Mouse (Mus musculus) lung, embryonic 15.5 days (tissue): ENCODE measurements around the gene Fgf16. TPM values are rescaled to one million over a fixed set of nuclear protein-coding genes. Genes with fewer than 3 reads are reported as not detected.
A peak's percentile ranks its signal among the peaks of the same experiment; 100 is the strongest.

Experiments
- ATAC-seq: fragments of 200-750 bp; cut with Nextera tagmentation; 2 replicates; pipeline ENCODE4 v1.8.0; 2017; ENCODE audit warnings: moderate number of reproducible peaks, borderline replicate concordance; ENCODE audit not compliant: low FRiP score, low TSS enrichment; ENCODE audit errors: extremely low read depth
- H3K27ac ChIP-seq: fragments of 300-500 bp; sonication (generic); 2 replicates; pipeline ENCODE4 v1.5.1; 2015; ENCODE audit warnings: moderate library complexity, mild to moderate bottlenecking, inconsistent platforms
- H3K27me3 ChIP-seq: fragments of 300-500 bp; sonication (generic); 2 replicates; pipeline ENCODE4 v1.6.1; 2015; ENCODE audit warnings: inconsistent platforms
- H3K36me3 ChIP-seq: fragments of 300-500 bp; sonication (generic); 2 replicates; pipeline ENCODE4 v1.6.1; 2015; ENCODE audit warnings: inconsistent platforms
- H3K4me1 ChIP-seq: fragments of 300-500 bp; sonication (generic); 2 replicates; pipeline ENCODE4 v1.6.1; 2015; ENCODE audit warnings: inconsistent platforms
- H3K4me2 ChIP-seq: fragments of 300-500 bp; sonication (generic); 2 replicates; pipeline ENCODE4 v1.6.1; 2015; ENCODE audit warnings: inconsistent platforms, mild to moderate bottlenecking, moderate library complexity
- H3K4me3 ChIP-seq: fragments of 300-500 bp; sonication (generic); 2 replicates; pipeline ENCODE4 v1.5.1; 2015; ENCODE audit warnings: mild to moderate bottlenecking, inconsistent platforms
- H3K9ac ChIP-seq: fragments of 300-500 bp; sonication (generic); 2 replicates; pipeline ENCODE4 v1.6.1; 2015; ENCODE audit warnings: inconsistent platforms
- H3K9me3 ChIP-seq: fragments of 300-500 bp; sonication (generic); 2 replicates; pipeline ENCODE4 v1.6.1; 2016; ENCODE audit warnings: inconsistent platforms
- WGBS: fragments of 180-500 bp; shearing (Covaris S2); methylation state at CpG from one replicate; pipeline ENCODE4 v1.1.7; 2015; 5-methylcytosine and 5-hydroxymethylcytosine counted together
- polyA plus RNA-seq: library from polyadenylated mRNA; unstranded; fragments of >200 nt; fragmentation: Nextera tagmentation; extraction: Ambion mirVana; gene quantifications from 2 replicates; pipeline ENCODE4 v1.2.1, GENCODE M21; 2015

The Fgf16 gene
- 0.09 TPM in 1 of 2 replicates, not detected in the other for polyA plus RNA-seq

GRCm38 (mm10) chrX:105764162-105765004, at the start of gene Fgf16:
TSS of gene Fgf16 (plus strand) at chrX:105764279.
- peak within 1 kb of the TSS; percentile 68 for H3K4me2 ChIP-seq
- no peaks in the 10 kb centered on the region for H3K36me3 ChIP-seq
- H3K27me3 ChIP-seq: peaks cover 44% of the 10 kb centered on the region
- no peak within 1 kb of the TSS for H3K9ac ChIP-seq
- WGBS: 10% methylated on average over 62 of the region's 86 CpGs
- H3K27ac ChIP-seq: no peak within 1 kb of the TSS
- peak within 1 kb of the TSS; percentile 38 for H3K4me3 ChIP-seq
- H3K9me3 ChIP-seq: no peaks in the 10 kb centered on the region
- H3K4me1 ChIP-seq: peaks cover 9% of the 10 kb centered on the region; the same call in 1 of the 2 replicates
- ATAC-seq: peak; percentile 28; the same call in 1 of the 2 replicates

GRCm38 (mm10) chrX:105714740-105715139, 49.3 kb upstream of the Fgf16 start:
- Histone ChIP-seq H3K4me2 (no peak overlapping the region), H3K36me3 (no peaks in the 10 kb centered on the region), H3K9me3 (no peaks in the 10 kb centered on the region), H3K4me3 (no peak overlapping the region), H3K27ac (no peak overlapping the region), H3K9ac (no peak overlapping the region), H3K27me3 (peaks cover 6% of the 10 kb centered on the region), H3K4me1 (no peaks in the 10 kb centered on the region)
- WGBS: 77% methylated on average over 4 of the region's 4 CpGs
- ATAC-seq: no peak

- H3K4me3 ChIP-seq: no peak overlapping the region
- ATAC-seq: no peak
Measured at GRCm38 (mm10) chrX:105715789-105716321, 48.2 kb upstream of the Fgf16 start.

GRCm38 (mm10) chrX:105718388-105718787, 45.7 kb upstream of the Fgf16 start:
- no peak overlapping the region for H3K9ac ChIP-seq
- ATAC-seq: no peak
- WGBS: 78% methylated on average over 5 of the region's 5 CpGs

More at GRCm38 (mm10) chrX:105715789-105716321, 48.2 kb upstream of the Fgf16 start:
- H3K27ac ChIP-seq: no peak overlapping the region
- WGBS: 85% methylated on average over 7 of the region's 7 CpGs
- no peaks in the 10 kb centered on the region for H3K4me1 ChIP-seq
- no peaks in the 10 kb centered on the region for H3K9me3 ChIP-seq
- H3K27me3 ChIP-seq: peaks cover 6% of the 10 kb centered on the region
- no peak overlapping the region for H3K4me2 ChIP-seq
- no peak overlapping the region for H3K9ac ChIP-seq
- no peaks in the 10 kb centered on the region for H3K36me3 ChIP-seq

GRCm38 (mm10) chrX:105718943-105719342, 45.1 kb upstream of the Fgf16 start:
- peaks cover 6% of the 10 kb centered on the region for H3K27me3 ChIP-seq
- WGBS: 67% methylated on average over 5 of the region's 5 CpGs
- no peak overlapping the region for H3K9ac ChIP-seq
- no peak for ATAC-seq
- H3K4me1 ChIP-seq: no peaks in the 10 kb centered on the region
- H3K36me3 ChIP-seq: no peaks in the 10 kb centered on the region
- H3K4me2 ChIP-seq: no peak overlapping the region
- H3K27ac ChIP-seq: no peak overlapping the region
- no peaks in the 10 kb centered on the region for H3K9me3 ChIP-seq
- H3K4me3 ChIP-seq: no peak overlapping the region

More at GRCm38 (mm10) chrX:105718388-105718787, 45.7 kb upstream of the Fgf16 start:
- no peaks in the 10 kb centered on the region for H3K9me3 ChIP-seq
- no peak overlapping the region for H3K27ac ChIP-seq
- peaks cover 6% of the 10 kb centered on the region for H3K27me3 ChIP-seq
- H3K4me1 ChIP-seq: no peaks in the 10 kb centered on the region
- no peak overlapping the region for H3K4me3 ChIP-seq
- H3K4me2 ChIP-seq: no peak overlapping the region
- H3K36me3 ChIP-seq: no peaks in the 10 kb centered on the region

- WGBS: 62% methylated on average over 6 of the region's 7 CpGs
- Histone ChIP-seq H3K27me3 (peaks cover 2% of the 10 kb centered on the region; the same call in 1 of the 2 replicates), H3K27ac (no peak overlapping the region), H3K4me3 (no peak overlapping the region), H3K9ac (no peak overlapping the region), H3K4me1 (no peaks in the 10 kb centered on the region), H3K36me3 (no peaks in the 10 kb centered on the region), H3K4me2 (no peak overlapping the region), H3K9me3 (no peaks in the 10 kb centered on the region)
- no peak for ATAC-seq
Measured at GRCm38 (mm10) chrX:105724174-105724573, 39.9 kb upstream of the Fgf16 start.

GRCm38 (mm10) chrX:105762847-105763527, 1.1 kb upstream of the Fgf16 start:
- Histone ChIP-seq H3K36me3 (no peaks in the 10 kb centered on the region), H3K4me2 (peak overlapping the region; percentile 68), H3K9me3 (no peaks in the 10 kb centered on the region), H3K27ac (no peak overlapping the region), H3K9ac (no peak overlapping the region), H3K4me1 (peaks cover 9% of the 10 kb centered on the region; the same call in 1 of the 2 replicates), H3K4me3 (peak overlapping the region; percentile 38), H3K27me3 (peaks cover 44% of the 10 kb centered on the region)
- ATAC-seq: peak; percentile 32; the same call in 1 of the 2 replicates
- 12% methylated on average over 23 of the region's 23 CpGs for WGBS

- ATAC-seq: no peak
- Histone ChIP-seq H3K4me2 (peak overlapping the region; percentile 68), H3K36me3 (no peaks in the 10 kb centered on the region), H3K27ac (no peak overlapping the region), H3K4me1 (peaks cover 9% of the 10 kb centered on the region; the same call in 1 of the 2 replicates), H3K9me3 (no peaks in the 10 kb centered on the region), H3K4me3 (peak overlapping the region; percentile 38), H3K9ac (no peak overlapping the region), H3K27me3 (peaks cover 44% of the 10 kb centered on the region)
- 11% methylated on average over 16 of the region's 20 CpGs for WGBS
Measured at GRCm38 (mm10) chrX:105763612-105764011, 467 bp upstream of the Fgf16 start.

- 16% methylated on average over 25 of the region's 36 CpGs for WGBS
- peak overlapping the region; percentile 38 for H3K4me3 ChIP-seq
- peaks cover 44% of the 10 kb centered on the region for H3K27me3 ChIP-seq
- ATAC-seq: no peak; the same call in 1 of the 2 replicates
- no peak overlapping the region for H3K9ac ChIP-seq
- H3K9me3 ChIP-seq: no peaks in the 10 kb centered on the region
- H3K36me3 ChIP-seq: no peaks in the 10 kb centered on the region
- H3K4me2 ChIP-seq: peak overlapping the region; percentile 68
- no peak overlapping the region for H3K27ac ChIP-seq
- H3K4me1 ChIP-seq: peaks cover 9% of the 10 kb centered on the region; the same call in 1 of the 2 replicates
Measured at GRCm38 (mm10) chrX:105765005-105765706, 1.1 kb downstream of the Fgf16 start.

GRCm38 (mm10) chrX:105766013-105766412, 1.9 kb downstream of the Fgf16 start:
- peaks cover 9% of the 10 kb centered on the region; the same call in 1 of the 2 replicates for H3K4me1 ChIP-seq
- no peak overlapping the region for H3K27ac ChIP-seq
- 32% methylated on average over 6 of the region's 6 CpGs for WGBS
- no peak overlapping the region for H3K9ac ChIP-seq
- peaks cover 44% of the 10 kb centered on the region for H3K27me3 ChIP-seq
- H3K9me3 ChIP-seq: no peaks in the 10 kb centered on the region
- H3K36me3 ChIP-seq: no peaks in the 10 kb centered on the region
- H3K4me2 ChIP-seq: no peak overlapping the region
- peak; percentile 47; the same call in 1 of the 2 replicates for ATAC-seq
- H3K4me3 ChIP-seq: no peak overlapping the region

GRCm38 (mm10) chrX:105767177-105767764, 3.2 kb downstream of the Fgf16 start:
- peaks cover 38% of the 10 kb centered on the region for H3K27me3 ChIP-seq
- no peak overlapping the region for H3K9ac ChIP-seq
- H3K4me3 ChIP-seq: no peak overlapping the region
- no peak for ATAC-seq
- peaks cover 9% of the 10 kb centered on the region; the same call in 1 of the 2 replicates for H3K4me1 ChIP-seq
- H3K27ac ChIP-seq: no peak overlapping the region
- 32% methylated on average over 9 of the region's 9 CpGs for WGBS
- H3K4me2 ChIP-seq: no peak overlapping the region
- no peaks in the 10 kb centered on the region for H3K9me3 ChIP-seq
- no peaks in the 10 kb centered on the region for H3K36me3 ChIP-seq
